Mouse (Mus musculus): Measurements from ENCODE around the gene Gm29049. TPM values are rescaled to one million over a fixed set of nuclear protein-coding genes. Genes with fewer than 3 reads are reported as not detected.
"Not testable (repeated sequence)": the region's sequence is repeated elsewhere in the genome, so short reads cannot be mapped to it uniquely, and the experiment has no call there.

Gm29049 gene
- not detected in 2 replicates for polyA plus RNA-seq (2015; fragmentation: Nextera tagmentation; extraction: Ambion mirVana)

- not testable (repeated sequence) for H3K9me3 ChIP-seq; H3K27me3 ChIP-seq (replicated peaks); H3K4me2 ChIP-seq; H3K4me3 ChIP-seq (replicated peaks); H3K36me3 ChIP-seq; ATAC-seq (ENCODE audit: insufficient read depth, low FRiP score, low read depth); H3K4me1 ChIP-seq; H3K9ac ChIP-seq; H3K27ac ChIP-seq
- WGBS: 76% methylated on average over 2 of the region's 3 CpGs
Measured at GRCm38 (mm10) chrY:7997068-7997467, at the start of gene Gm29049. TSS of gene Gm29049 (minus strand) at chrY:7997168.

Other genes starting within 250 kb of the Gm29049 start
- gene Gm20825, start 74.3 kb upstream of the Gm29049 start, polyA plus RNA-seq (2015; fragmentation: Nextera tagmentation; extraction: Ambion mirVana): not detected in 2 replicates

Data from stomach, embryonic 15.5 days (tissue).